Mouse (Mus musculus) kidney, embryonic 14.5 days (tissue): ENCODE results near the gene Epb41l1. TPM values are rescaled to one million over a fixed set of nuclear protein-coding genes. Genes with fewer than 3 reads are reported as not detected.
"Not testable (repeated sequence)": the region's sequence is repeated elsewhere in the genome, so short reads cannot be mapped to it uniquely, and the experiment has no call there.

ENCODE experiments used
- ATAC-seq: fragments of 200-750 bp; cut with Nextera tagmentation; 2 replicates; pipeline ENCODE4 v1.8.0; 2017; ENCODE audit warnings: moderate number of reproducible peaks, mild to moderate bottlenecking, moderate TSS enrichment, moderate library complexity; ENCODE audit not compliant: low FRiP score, low TSS enrichment
- H3K27ac ChIP-seq: fragments of 300-500 bp; sonication (generic); 2 replicates; pipeline ENCODE4 v1.5.1; 2014; ENCODE audit warnings: low read depth, mild to moderate bottlenecking, low read length, moderate library complexity, mixed read lengths
- H3K27me3 ChIP-seq: fragments of 300-500 bp; sonication (generic); 2 replicates; pipeline ENCODE4 v1.6.1; 2014; ENCODE audit warnings: mild to moderate bottlenecking, low read length; ENCODE audit not compliant: control insufficient read depth, insufficient read depth
- H3K36me3 ChIP-seq: fragments of 300-500 bp; sonication (generic); 2 replicates; pipeline ENCODE4 v1.6.1; 2014; ENCODE audit warnings: low read length, mixed read lengths; ENCODE audit not compliant: control insufficient read depth, insufficient read depth
- H3K4me1 ChIP-seq: fragments of 300-500 bp; sonication (generic); 2 replicates; pipeline ENCODE4 v1.6.1; 2014; ENCODE audit warnings: low read length, mixed read lengths; ENCODE audit not compliant: control insufficient read depth, insufficient read depth
- H3K4me2 ChIP-seq: fragments of 300-500 bp; sonication (generic); replicated peaks from 2 replicates; pipeline ENCODE4 v1.6.1; 2014; ENCODE audit warnings: low read depth, mild to moderate bottlenecking, low read length
- H3K4me3 ChIP-seq: fragments of 300-500 bp; sonication (generic); 2 replicates; pipeline ENCODE4 v1.5.1; 2014; ENCODE audit warnings: mild to moderate bottlenecking, low read length
- H3K9ac ChIP-seq: fragments of 300-500 bp; sonication (generic); 2 replicates; pipeline ENCODE4 v1.6.1; 2014; ENCODE audit warnings: low read depth, mild to moderate bottlenecking, low read length, moderate library complexity
- H3K9me3 ChIP-seq: fragments of 300-500 bp; sonication (generic); 2 replicates; pipeline ENCODE4 v1.6.1; 2016; ENCODE audit warnings: low read length; ENCODE audit not compliant: control insufficient read depth
- WGBS: fragments of 180-500 bp; shearing (Covaris S2); extraction: QIAGEN DNeasy Blood & Tissue Kit; methylation state at CpG from one replicate; pipeline ENCODE4 v1.1.7; 2014; 5-methylcytosine and 5-hydroxymethylcytosine counted together
- polyA plus RNA-seq: library from polyadenylated mRNA; unstranded; fragments of >200 nt; fragmentation: Nextera tagmentation; extraction: Ambion mirVana; gene quantifications from 2 replicates; pipeline ENCODE4 v1.2.1, GENCODE M21; 2014

The Epb41l1 gene
- polyA plus RNA-seq, 1 experiment from 2014 or later = 2.5 TPM

- 25% methylated on average over 7 of the region's 7 CpGs for WGBS
- H3K27me3 ChIP-seq = no peaks in the 10 kb centered on the region
- no peak overlapping the region for H3K4me2 ChIP-seq
- peaks cover 21% of the 10 kb centered on the region; the same call in 1 of the 2 replicates for H3K36me3 ChIP-seq
- no peak overlapping the region for H3K4me3 ChIP-seq
- H3K9me3 ChIP-seq = no peaks in the 10 kb centered on the region
- H3K27ac ChIP-seq = no peak overlapping the region
- peak; percentile 61; the same call in 1 of the 2 replicates for ATAC-seq
- H3K4me1 ChIP-seq = no peaks in the 10 kb centered on the region
- no peak overlapping the region for H3K9ac ChIP-seq
These were observed 95.0 kb downstream of the Epb41l1 start for GRCm38 (mm10) chr2:156515565-156516185.

- H3K27me3 ChIP-seq, H3K4me1 ChIP-seq, H3K4me2 ChIP-seq, H3K9me3 ChIP-seq, H3K27ac ChIP-seq, H3K9ac ChIP-seq, H3K4me3 ChIP-seq: not testable (repeated sequence)
- 73% methylated on average over 2 of the region's 2 CpGs for WGBS
- peak; percentile 80; the same call in 1 of the 2 replicates for ATAC-seq
- peaks cover 20% of the 10 kb centered on the region; the same call in 1 of the 2 replicates for H3K36me3 ChIP-seq
These were observed 96.0 kb downstream of the Epb41l1 start for GRCm38 (mm10) chr2:156516678-156517077.

DNA sequence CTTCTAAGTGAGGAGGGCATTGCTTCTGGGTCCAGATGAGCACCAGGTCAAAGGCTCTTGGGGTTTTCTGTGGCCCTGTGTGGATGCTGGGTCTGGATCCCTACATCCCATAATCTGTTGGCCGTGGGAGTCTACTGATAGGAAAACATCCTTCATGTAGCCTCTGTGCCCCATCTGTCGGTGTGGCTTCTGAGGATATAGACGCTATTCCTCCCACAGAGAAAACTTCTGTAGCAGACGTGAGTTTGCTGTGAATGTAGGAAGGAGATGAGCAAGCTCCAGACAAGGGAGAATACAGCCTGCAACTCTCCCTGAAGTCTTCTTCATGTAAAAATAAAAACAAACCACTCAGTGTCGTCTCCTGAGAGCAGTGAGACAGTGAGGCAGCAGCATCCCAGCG is 97.6 kb downstream of the Epb41l1 start:
- ATAC-seq = no peak
- WGBS = 61% methylated on average over 6 of the region's 6 CpGs
- Histone ChIP-seq H3K36me3 (peaks cover 22% of the 10 kb centered on the region; the same call in 1 of the 2 replicates), H3K9me3 (no peaks in the 10 kb centered on the region), H3K4me1 (no peaks in the 10 kb centered on the region), H3K27me3 (no peaks in the 10 kb centered on the region), H3K9ac (no peak overlapping the region), H3K4me2 (no peak overlapping the region), H3K4me3 (no peak overlapping the region), H3K27ac (no peak overlapping the region)

DNA sequence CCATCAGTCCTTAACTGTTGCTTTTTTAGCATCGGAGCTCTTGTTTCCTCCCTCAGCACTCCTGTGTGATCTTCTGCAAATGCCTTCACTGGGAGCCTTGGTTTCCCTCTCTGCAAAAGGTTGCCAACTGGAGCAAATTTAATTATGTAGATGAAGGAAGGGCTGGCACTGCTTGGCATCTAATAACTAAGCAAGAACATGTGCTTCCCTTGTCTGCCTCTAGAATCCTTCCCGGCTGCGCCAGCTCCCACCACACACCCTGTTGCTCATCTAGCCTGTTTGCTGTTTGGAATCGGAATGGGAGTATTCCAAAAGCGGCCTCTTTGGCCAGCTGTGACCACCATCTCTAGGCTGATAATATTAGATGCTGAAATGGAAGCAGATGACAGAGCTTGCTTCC is 98.9 kb downstream of the Epb41l1 start:
- no peak overlapping the region for H3K4me3 ChIP-seq
- H3K27ac ChIP-seq = no peak overlapping the region
- no peak for ATAC-seq
- no peaks in the 10 kb centered on the region for H3K27me3 ChIP-seq
- no peak overlapping the region for H3K4me2 ChIP-seq
- no peak overlapping the region for H3K9ac ChIP-seq
- 90% methylated on average over 5 of the region's 5 CpGs for WGBS
- H3K9me3 ChIP-seq = no peaks in the 10 kb centered on the region
- peaks cover 12% of the 10 kb centered on the region; the same call in 1 of the 2 replicates for H3K36me3 ChIP-seq
- H3K4me1 ChIP-seq = no peaks in the 10 kb centered on the region

DNA sequence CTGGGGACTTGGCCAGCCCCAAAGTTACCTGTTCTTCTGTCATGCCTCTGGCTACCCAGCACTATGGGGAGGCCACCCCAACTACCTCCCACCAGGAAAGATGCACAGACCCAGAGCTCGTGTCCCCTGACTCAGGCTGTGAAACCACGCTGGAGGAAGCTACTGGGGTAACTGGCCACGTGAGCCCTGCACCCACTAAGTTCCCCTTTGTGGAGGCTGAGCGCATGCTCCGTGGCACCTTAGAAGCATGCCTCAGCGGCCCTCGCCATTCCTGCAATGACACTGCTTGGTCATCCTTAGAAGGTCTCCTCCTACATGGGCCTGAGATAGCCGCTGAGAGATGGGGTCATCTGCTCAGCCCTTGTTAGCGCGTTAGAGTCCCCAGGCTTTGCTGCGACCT is 102.3 kb downstream of the Epb41l1 start:
- Histone ChIP-seq H3K36me3 (peaks cover 12% of the 10 kb centered on the region; the same call in 1 of the 2 replicates), H3K9me3 (no peaks in the 10 kb centered on the region), H3K27ac (no peak overlapping the region), H3K9ac (no peak overlapping the region), H3K4me2 (no peak overlapping the region), H3K27me3 (no peaks in the 10 kb centered on the region), H3K4me3 (no peak overlapping the region), H3K4me1 (no peaks in the 10 kb centered on the region)
- WGBS = 87% methylated on average over 11 of the region's 11 CpGs
- no peak for ATAC-seq

DNA sequence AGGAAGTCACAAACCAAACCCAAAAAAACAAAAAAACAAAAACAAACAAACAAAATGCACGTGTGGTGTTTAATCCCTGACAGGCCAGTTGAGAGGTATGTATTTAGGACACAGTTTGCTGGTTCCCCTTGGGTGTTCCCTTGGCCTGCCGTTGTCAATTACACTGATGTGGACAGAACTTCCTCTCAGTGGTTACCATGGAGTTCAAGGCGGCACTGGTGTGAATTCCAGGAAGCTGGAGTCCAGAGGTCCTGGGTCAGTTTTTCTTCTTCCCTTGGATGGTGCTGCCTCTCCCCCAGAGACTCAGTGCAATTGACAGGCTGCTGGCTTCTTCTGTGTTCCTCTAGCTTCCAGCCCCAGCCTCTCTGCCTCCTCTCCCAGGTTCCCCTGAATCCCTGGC is 103.4 kb downstream of the Epb41l1 start:
- no peak for ATAC-seq
- no peak overlapping the region for H3K4me3 ChIP-seq
- H3K9me3 ChIP-seq = no peaks in the 10 kb centered on the region
- H3K27me3 ChIP-seq = no peaks in the 10 kb centered on the region
- no peaks in the 10 kb centered on the region for H3K4me1 ChIP-seq
- no peak overlapping the region for H3K9ac ChIP-seq
- 28% methylated on average over 3 of the region's 3 CpGs for WGBS
- peaks cover 12% of the 10 kb centered on the region; the same call in 1 of the 2 replicates for H3K36me3 ChIP-seq
- no peak overlapping the region for H3K27ac ChIP-seq
- H3K4me2 ChIP-seq = no peak overlapping the region

GRCm38 (mm10) chr2:156529726-156530125 is 109.0 kb downstream of the Epb41l1 start:
- ATAC-seq = no peak
- H3K4me3 ChIP-seq = no peak overlapping the region
- no peak overlapping the region for H3K9ac ChIP-seq
- no peaks in the 10 kb centered on the region for H3K4me1 ChIP-seq
- peaks cover 4% of the 10 kb centered on the region; the same call in 1 of the 2 replicates for H3K36me3 ChIP-seq
- no peaks in the 10 kb centered on the region for H3K27me3 ChIP-seq
- H3K9me3 ChIP-seq = no peaks in the 10 kb centered on the region
- H3K4me2 ChIP-seq = no peak overlapping the region
- no peak overlapping the region for H3K27ac ChIP-seq
- 56% methylated on average over 2 of the region's 2 CpGs for WGBS

- H3K9ac ChIP-seq = no peak overlapping the region
- H3K27ac ChIP-seq = no peak overlapping the region
- H3K4me3 ChIP-seq = no peak overlapping the region
- WGBS = 73% methylated on average over 2 of the region's 2 CpGs
- H3K4me2 ChIP-seq = no peak overlapping the region
- ATAC-seq = no peak
- no peaks in the 10 kb centered on the region for H3K4me1 ChIP-seq
- H3K36me3 ChIP-seq = no peaks in the 10 kb centered on the region
- no peaks in the 10 kb centered on the region for H3K27me3 ChIP-seq
- no peaks in the 10 kb centered on the region for H3K9me3 ChIP-seq
These were observed 112.5 kb downstream of the Epb41l1 start for GRCm38 (mm10) chr2:156533160-156533559.

DNA sequence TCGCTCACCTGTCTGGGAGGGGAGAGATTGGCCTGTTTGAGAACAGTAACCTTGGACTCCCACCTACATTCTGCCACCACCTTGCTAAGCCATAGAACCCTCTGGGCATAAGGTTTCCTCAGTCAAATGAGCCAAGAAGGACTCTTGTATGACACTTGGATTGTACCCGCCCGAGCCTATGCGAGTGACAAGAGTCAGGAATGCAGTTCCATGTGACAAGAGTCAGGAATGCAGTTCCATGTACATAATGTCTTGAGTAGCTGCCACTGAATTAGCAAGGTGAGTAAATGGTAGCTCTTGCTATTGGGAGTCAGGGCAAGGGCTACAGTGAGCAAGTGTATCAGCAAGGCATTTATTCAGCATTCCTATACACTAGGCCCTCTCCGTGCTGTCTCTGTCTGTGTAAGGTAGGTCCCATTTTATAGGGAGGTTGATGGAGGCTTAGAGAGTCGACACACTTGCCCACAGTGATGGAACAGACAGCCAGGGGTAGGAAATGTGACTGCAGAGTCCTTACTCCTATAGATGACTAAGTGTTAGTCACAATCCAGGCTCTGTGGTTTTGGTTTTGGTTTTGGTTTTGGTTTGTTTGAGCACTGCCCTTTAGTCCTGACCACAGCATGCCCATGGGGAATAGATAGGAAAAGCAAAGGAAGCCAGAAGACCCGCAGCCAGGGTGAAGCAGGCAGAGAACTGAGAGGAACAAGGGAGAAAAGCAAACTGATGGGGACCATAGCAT is 118.3 kb downstream of the Epb41l1 start:
- H3K4me1 ChIP-seq = no peaks in the 10 kb centered on the region
- no peak overlapping the region for H3K9ac ChIP-seq
- H3K4me3 ChIP-seq = no peak overlapping the region
- H3K36me3 ChIP-seq = no peaks in the 10 kb centered on the region; the same call in 1 of the 2 replicates
- ATAC-seq = no peak
- no peaks in the 10 kb centered on the region for H3K27me3 ChIP-seq
- no peaks in the 10 kb centered on the region for H3K9me3 ChIP-seq
- no peak overlapping the region for H3K4me2 ChIP-seq
- H3K27ac ChIP-seq = no peak overlapping the region
- 87% methylated on average over 7 of the region's 7 CpGs for WGBS
